Mouse (Mus musculus) lung, postnatal 0 days (tissue): Measurements from ENCODE around the gene Taar7b. TPM values are rescaled to one million over a fixed set of nuclear protein-coding genes. Genes with fewer than 3 reads are reported as not detected.

ENCODE experiments used
- ATAC-seq: fragments of 200-750 bp; cut with Nextera tagmentation; 2 replicates; pipeline ENCODE4 v1.8.0; 2017; ENCODE audit warnings: moderate library complexity
- DNase-seq: peaks from one replicate; pipeline ENCODE4 v3.0.0-alpha.2; 2016; ENCODE audit warnings: low spot score
- H3K27ac ChIP-seq: fragments of 300-500 bp; sonication (generic); 2 replicates; pipeline ENCODE4 v1.5.1; 2014; ENCODE audit warnings: antibody characterized with exemption, mild to moderate bottlenecking, low read length, mixed read lengths
- H3K27me3 ChIP-seq: fragments of 300-500 bp; sonication (generic); replicated peaks from 2 replicates; pipeline ENCODE4 v1.6.1; 2014; ENCODE audit warnings: low read length, mixed read lengths; ENCODE audit not compliant: insufficient read depth
- H3K36me3 ChIP-seq: fragments of 300-500 bp; sonication (generic); 2 replicates; pipeline ENCODE4 v1.6.1; 2014; ENCODE audit warnings: low read length, mixed read lengths; ENCODE audit not compliant: insufficient read depth
- H3K4me1 ChIP-seq: fragments of 300-500 bp; sonication (generic); 2 replicates; pipeline ENCODE4 v1.6.1; 2014; ENCODE audit warnings: antibody characterized with exemption, low read depth, low read length, mixed read lengths; ENCODE audit not compliant: insufficient read depth
- H3K4me2 ChIP-seq: fragments of 300-500 bp; sonication (generic); replicated peaks from 2 replicates; pipeline ENCODE4 v1.6.1; 2014; ENCODE audit warnings: low read depth, mild to moderate bottlenecking, low read length, moderate library complexity, mixed read lengths
- H3K4me3 ChIP-seq: fragments of 300-500 bp; sonication (generic); 2 replicates; pipeline ENCODE4 v1.5.1; 2014; ENCODE audit warnings: low read depth, low read length
- H3K9ac ChIP-seq: fragments of 300-500 bp; sonication (generic); replicated peaks from 2 replicates; pipeline ENCODE4 v1.6.1; 2014; ENCODE audit warnings: low read depth, mild to moderate bottlenecking
- H3K9me3 ChIP-seq: fragments of 300-500 bp; sonication (generic); 2 replicates; pipeline ENCODE4 v1.6.1; 2016; ENCODE audit warnings: low read length, mixed read lengths
- CTCF ChIP-seq: IDR thresholded peaks from 2 replicates; pipeline ENCODE4 v1.5.1; 2016; ENCODE audit warnings: antibody characterized with exemption, mild to moderate bottlenecking
- EP300 ChIP-seq: IDR thresholded peaks from 2 replicates; pipeline ENCODE4 v1.6.1; 2016; ENCODE audit warnings: antibody characterized with exemption, mild to moderate bottlenecking, control low read depth
- WGBS: fragments of 180-500 bp; shearing (Covaris S2); extraction: QIAGEN DNeasy Blood & Tissue Kit; methylation state at CpG from one replicate; pipeline ENCODE4 v1.1.7; 2014; 5-methylcytosine and 5-hydroxymethylcytosine counted together
- polyA plus RNA-seq: library from polyadenylated mRNA; unstranded; fragments of >200 nt; fragmentation: Nextera tagmentation; extraction: Ambion mirVana; gene quantifications from 2 replicates; pipeline ENCODE4 v1.2.1, GENCODE M21; 2015

The Taar7b gene
- not detected in 2 replicates for polyA plus RNA-seq

DNA sequence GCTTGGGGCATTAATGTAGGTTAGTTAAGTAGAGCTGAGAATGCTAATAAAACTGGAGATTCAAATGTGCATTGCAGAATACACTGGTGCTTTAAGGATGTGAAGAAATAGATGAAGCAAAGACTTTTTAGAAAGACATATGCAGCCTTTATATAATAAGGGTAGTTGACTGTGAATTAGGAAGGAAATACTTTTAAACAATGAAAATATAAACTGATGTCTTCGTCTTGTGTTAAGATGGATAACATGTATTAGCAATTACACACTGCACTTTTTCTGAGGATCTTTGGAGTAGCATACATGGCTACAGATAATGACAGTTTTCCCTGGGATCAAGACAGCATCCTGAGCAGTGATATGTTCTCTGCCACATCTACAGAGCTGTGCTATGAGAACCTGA lies at the start of gene Taar7b:
Taar7b (plus strand) TSS at position 301 of the 400 bp plus-strand sequence.
- no peaks in the 10 kb centered on the region for H3K27me3 ChIP-seq
- 58% methylated on average over 1 of the region's 1 CpGs for WGBS
- no peak within 1 kb of the TSS for H3K9ac ChIP-seq
- no peaks in the 10 kb centered on the region for H3K4me1 ChIP-seq
- H3K27ac ChIP-seq = no peak within 1 kb of the TSS
- DNase-seq = no peak
- TF ChIP-seq EP300 (no peak), CTCF (no peak)
- no peak within 1 kb of the TSS for H3K4me2 ChIP-seq
- H3K36me3 ChIP-seq = no peaks in the 10 kb centered on the region
- H3K4me3 ChIP-seq = no peak within 1 kb of the TSS
- no peaks in the 10 kb centered on the region for H3K9me3 ChIP-seq
- ATAC-seq = no peak

DNA sequence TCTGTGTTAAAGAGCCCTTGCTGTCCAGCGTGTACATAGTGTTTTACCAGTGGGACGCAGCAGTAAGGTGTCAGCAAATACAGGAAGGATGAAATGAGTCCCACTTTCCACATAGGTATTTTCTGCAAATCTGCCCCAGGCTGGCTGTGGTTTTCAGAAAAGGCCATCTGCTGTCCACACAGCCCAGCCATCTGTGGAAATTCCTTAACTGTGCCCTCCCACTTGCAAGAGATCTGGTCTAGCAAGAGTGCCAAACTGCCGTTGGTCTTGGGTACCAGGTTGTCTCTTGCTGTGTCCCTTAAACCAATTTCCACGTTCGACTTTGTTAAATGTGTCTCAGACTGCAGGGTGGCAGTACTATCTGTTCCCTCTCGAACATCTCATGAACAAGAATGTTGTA lies 48.0 kb upstream of the Taar7b start:
- Histone ChIP-seq H3K27me3 (no peaks in the 10 kb centered on the region), H3K4me1 (no peaks in the 10 kb centered on the region), H3K9me3 (no peaks in the 10 kb centered on the region), H3K4me2 (no peak overlapping the region), H3K27ac (no peak overlapping the region), H3K4me3 (no peak overlapping the region), H3K9ac (no peak overlapping the region), H3K36me3 (no peaks in the 10 kb centered on the region)
- no peak for TF ChIP-seq CTCF
- no peak for TF ChIP-seq EP300
- DNase-seq = no peak
- 76% methylated on average over 6 of the region's 6 CpGs for WGBS
- no peak for ATAC-seq

GRCm38 (mm10) chr10:23959071-23959470 lies 40.7 kb upstream of the Taar7b start:
- DNase-seq (no peak), ATAC-seq (no peak)
- Histone ChIP-seq H3K9me3 (no peaks in the 10 kb centered on the region), H3K9ac (no peak overlapping the region), H3K4me1 (no peaks in the 10 kb centered on the region), H3K27me3 (no peaks in the 10 kb centered on the region), H3K27ac (no peak overlapping the region), H3K4me2 (no peak overlapping the region), H3K36me3 (no peaks in the 10 kb centered on the region), H3K4me3 (no peak overlapping the region)
- WGBS = 36% methylated on average over 3 of the region's 3 CpGs
- TF ChIP-seq CTCF (no peak), EP300 (no peak)

- Histone ChIP-seq H3K9me3 (no peaks in the 10 kb centered on the region), H3K4me2 (no peak within 1 kb of the TSS), H3K27me3 (no peaks in the 10 kb centered on the region), H3K9ac (no peak within 1 kb of the TSS), H3K4me1 (no peaks in the 10 kb centered on the region), H3K36me3 (no peaks in the 10 kb centered on the region), H3K4me3 (no peak within 1 kb of the TSS), H3K27ac (no peak within 1 kb of the TSS)
- 93% methylated on average over 13 of the region's 13 CpGs for WGBS
- TF ChIP-seq EP300 = no peak
- TF ChIP-seq CTCF = no peak
- DNase-seq (no peak), ATAC-seq (no peak)
Observed at GRCm38 (mm10) chr10:23960444-23960915, 39.3 kb upstream of the Taar7b start, which contains the start of gene Taar4. Taar4 (plus strand) TSS chr10:23960494.

- Histone ChIP-seq H3K4me3 (no peak overlapping the region), H3K27me3 (no peaks in the 10 kb centered on the region), H3K9ac (no peak overlapping the region), H3K4me1 (no peaks in the 10 kb centered on the region), H3K36me3 (no peaks in the 10 kb centered on the region), H3K4me2 (no peak overlapping the region), H3K27ac (no peak overlapping the region), H3K9me3 (no peaks in the 10 kb centered on the region)
- TF ChIP-seq CTCF (no peak), EP300 (no peak)
- 29% methylated on average over 3 of the region's 3 CpGs for WGBS
- DNase-seq = no peak
- ATAC-seq = no peak
Observed at GRCm38 (mm10) chr10:23963444-23963843, 36.3 kb upstream of the Taar7b start.

- no peaks in the 10 kb centered on the region for H3K36me3 ChIP-seq
- no peaks in the 10 kb centered on the region for H3K4me1 ChIP-seq
Observed at GRCm38 (mm10) chr10:23964921-23965610, 34.7 kb upstream of the Taar7b start.

More at GRCm38 (mm10) chr10:23964921-23965610, 34.7 kb upstream of the Taar7b start:
- Histone ChIP-seq H3K4me2 (no peak overlapping the region), H3K9ac (no peak overlapping the region), H3K9me3 (no peaks in the 10 kb centered on the region), H3K27me3 (no peaks in the 10 kb centered on the region), H3K4me3 (no peak overlapping the region), H3K27ac (no peak overlapping the region)
- 72% methylated on average over 6 of the region's 6 CpGs for WGBS
- ATAC-seq (no peak), DNase-seq (no peak)
- TF ChIP-seq CTCF = no peak
